Mouse (Mus musculus) intestine, embryonic 14.5 days (tissue): ENCODE measurements around the gene Rnf38. TPM values are rescaled to one million over a fixed set of nuclear protein-coding genes. Genes with fewer than 3 reads are reported as not detected.

ENCODE experiments used
- ATAC-seq: fragments of 200-750 bp; cut with Nextera tagmentation; replicated peaks from 2 replicates; pipeline ENCODE4 v1.8.0; 2017; ENCODE audit warnings: low read depth, moderate number of reproducible peaks, moderate TSS enrichment, moderate library complexity; ENCODE audit not compliant: low FRiP score, low TSS enrichment
- DNase-seq: peaks from one replicate; pipeline ENCODE4 v3.0.0-alpha.2; 2018; ENCODE audit warnings: low spot score
- H3K27ac ChIP-seq: fragments of 300-500 bp; sonication (generic); 2 replicates; pipeline ENCODE4 v1.5.1; 2014; ENCODE audit warnings: low read depth, mild to moderate bottlenecking, control low read depth
- H3K27me3 ChIP-seq: fragments of 300-500 bp; sonication (generic); replicated peaks from 2 replicates; pipeline ENCODE4 v1.6.1; 2014; ENCODE audit warnings: low read length, control low read depth; ENCODE audit not compliant: control insufficient read depth, insufficient read depth
- H3K36me3 ChIP-seq: fragments of 300-500 bp; sonication (generic); 2 replicates; pipeline ENCODE4 v1.6.1; 2014; ENCODE audit warnings: low read length, control low read depth; ENCODE audit not compliant: control insufficient read depth, insufficient read depth
- H3K4me1 ChIP-seq: fragments of 300-500 bp; sonication (generic); replicated peaks from 2 replicates; pipeline ENCODE4 v1.6.1; 2014; ENCODE audit warnings: low read length, control low read depth, mixed read lengths; ENCODE audit not compliant: control insufficient read depth, insufficient read depth
- H3K4me2 ChIP-seq: fragments of 300-500 bp; sonication (generic); 2 replicates; pipeline ENCODE4 v1.6.1; 2014; ENCODE audit warnings: low read length
- H3K4me3 ChIP-seq: fragments of 300-500 bp; sonication (generic); 2 replicates; pipeline ENCODE4 v1.5.1; 2014; ENCODE audit warnings: low read depth, low read length, control low read depth, mixed read lengths
- H3K9ac ChIP-seq: fragments of 300-500 bp; sonication (generic); 2 replicates; pipeline ENCODE4 v1.6.1; 2014; ENCODE audit warnings: mild to moderate bottlenecking, low read length
- H3K9me3 ChIP-seq: fragments of 300-500 bp; sonication (generic); 2 replicates; pipeline ENCODE4 v1.6.1; 2016; ENCODE audit warnings: low read length, control low read depth; ENCODE audit not compliant: control insufficient read depth
- WGBS: fragments of 180-500 bp; shearing (Covaris S2); extraction: QIAGEN DNeasy Blood & Tissue Kit; methylation state at CpG from one replicate; pipeline ENCODE4 v1.1.7; 2014; 5-methylcytosine and 5-hydroxymethylcytosine counted together
- polyA plus RNA-seq: library from polyadenylated mRNA; unstranded; fragments of >200 nt; fragmentation: Nextera tagmentation; extraction: Ambion mirVana; gene quantifications from 2 replicates; pipeline ENCODE4 v1.2.1, GENCODE M21; 2014

The Rnf38 gene
- polyA plus RNA-seq, 1 experiment from 2014 or later, result 26.2 TPM

DNA sequence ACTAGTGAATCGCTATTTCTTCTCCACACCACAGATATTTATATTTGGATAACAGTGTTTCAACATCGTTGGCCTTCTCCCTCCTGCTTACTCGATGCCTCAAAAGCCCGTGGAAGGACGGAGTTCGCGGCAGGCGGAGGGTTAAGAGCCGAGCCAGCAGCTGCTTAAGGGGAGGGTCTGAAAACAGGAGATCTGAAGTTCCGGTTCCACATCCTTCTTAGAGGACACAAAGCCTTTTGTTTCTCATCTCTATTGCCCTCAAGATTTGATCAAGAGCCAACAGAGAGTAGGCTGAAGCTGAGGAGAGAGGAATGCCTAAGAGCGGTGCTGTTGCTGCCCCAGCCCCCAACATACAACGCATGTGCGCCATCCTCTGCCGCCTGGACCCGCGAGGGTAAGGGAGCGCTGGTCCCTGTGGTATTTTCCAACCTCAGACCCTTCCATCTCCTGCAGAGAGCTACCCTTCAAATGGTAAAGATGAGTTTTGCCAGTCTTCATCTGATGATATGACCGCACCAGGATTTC is 127.2 kb downstream of the Rnf38 start:
- 21% methylated on average over 18 of the region's 18 CpGs for WGBS
- Histone ChIP-seq H3K9ac (no peak overlapping the region), H3K27me3 (no peaks in the 10 kb centered on the region), H3K9me3 (no peaks in the 10 kb centered on the region), H3K27ac (peak overlapping the region; percentile 18; the same call in 1 of the 2 replicates), H3K36me3 (no peaks in the 10 kb centered on the region), H3K4me2 (peak overlapping the region; percentile 46), H3K4me1 (peaks cover 18% of the 10 kb centered on the region; the same call in 1 of the 2 replicates), H3K4me3 (peak overlapping the region; percentile 21; the same call in 1 of the 2 replicates)
- ATAC-seq (no peak), DNase-seq (peak; percentile 64)

- no peak for DNase-seq
- H3K4me1 ChIP-seq, result peaks cover 18% of the 10 kb centered on the region; the same call in 1 of the 2 replicates
- H3K9me3 ChIP-seq, result no peaks in the 10 kb centered on the region
- WGBS, result 31% methylated on average over 8 of the region's 8 CpGs
- no peak for ATAC-seq
- H3K27me3 ChIP-seq, result no peaks in the 10 kb centered on the region
- H3K4me2 ChIP-seq, result no peak overlapping the region
- 0 out of 2 replicates have a peak overlapping the region, but pooled peaks have one; percentile 6 for H3K27ac ChIP-seq
- no peaks in the 10 kb centered on the region for H3K36me3 ChIP-seq
- H3K4me3 ChIP-seq, result no peak overlapping the region
- H3K9ac ChIP-seq, result no peak overlapping the region
Measured at GRCm38 (mm10) chr4:44104195-44104917, 129.2 kb downstream of the Rnf38 start.

DNA sequence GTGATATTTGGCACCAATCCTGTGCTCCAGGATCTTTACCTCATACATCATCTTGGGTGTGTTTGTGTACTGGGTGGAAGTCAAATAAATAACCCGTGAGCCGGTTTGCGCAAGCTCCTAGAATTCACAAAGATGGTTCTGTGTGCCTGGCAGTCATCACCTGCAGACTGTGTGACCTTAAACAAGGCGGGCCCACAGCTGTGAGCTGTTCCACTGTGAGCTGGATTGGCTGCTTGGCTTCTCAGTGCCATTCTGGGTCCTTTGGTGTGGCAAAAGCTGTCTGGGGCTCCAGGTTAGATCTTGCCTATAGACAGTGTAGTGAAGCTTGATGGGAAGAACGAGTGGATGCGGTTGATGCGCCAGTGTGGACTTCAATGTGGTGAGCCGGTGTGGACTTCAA is 130.0 kb downstream of the Rnf38 start:
- ATAC-seq (no peak), DNase-seq (no peak)
- H3K4me3 ChIP-seq, result no peak overlapping the region
- 58% methylated on average over 8 of the region's 8 CpGs for WGBS
- no peak overlapping the region for H3K4me2 ChIP-seq
- H3K27ac ChIP-seq, result no peak overlapping the region
- H3K36me3 ChIP-seq, result no peaks in the 10 kb centered on the region
- no peak overlapping the region for H3K9ac ChIP-seq
- H3K4me1 ChIP-seq, result peaks cover 18% of the 10 kb centered on the region; the same call in 1 of the 2 replicates
- no peaks in the 10 kb centered on the region for H3K9me3 ChIP-seq
- H3K27me3 ChIP-seq, result no peaks in the 10 kb centered on the region

GRCm38 (mm10) chr4:44097576-44098335 is 135.8 kb downstream of the Rnf38 start:
- no peak for DNase-seq
- Histone ChIP-seq H3K4me1 (peaks cover 3% of the 10 kb centered on the region; the same call in 1 of the 2 replicates), H3K4me2 (no peak overlapping the region), H3K27me3 (no peaks in the 10 kb centered on the region), H3K9ac (no peak overlapping the region), H3K27ac (no peak overlapping the region), H3K36me3 (no peaks in the 10 kb centered on the region), H3K4me3 (no peak overlapping the region), H3K9me3 (no peaks in the 10 kb centered on the region)
- 24% methylated on average over 11 of the region's 11 CpGs for WGBS
- no peak for ATAC-seq

- Histone ChIP-seq H3K27ac (no peak overlapping the region), H3K9ac (no peak overlapping the region), H3K9me3 (no peaks in the 10 kb centered on the region), H3K4me2 (no peak overlapping the region), H3K27me3 (no peaks in the 10 kb centered on the region), H3K4me1 (peaks cover 3% of the 10 kb centered on the region; the same call in 1 of the 2 replicates), H3K36me3 (no peaks in the 10 kb centered on the region), H3K4me3 (no peak overlapping the region)
- DNase-seq (no peak), ATAC-seq (no peak)
- WGBS, result 80% methylated on average over 4 of the region's 4 CpGs
Measured at GRCm38 (mm10) chr4:44094475-44094874, 139.1 kb downstream of the Rnf38 start.

DNA sequence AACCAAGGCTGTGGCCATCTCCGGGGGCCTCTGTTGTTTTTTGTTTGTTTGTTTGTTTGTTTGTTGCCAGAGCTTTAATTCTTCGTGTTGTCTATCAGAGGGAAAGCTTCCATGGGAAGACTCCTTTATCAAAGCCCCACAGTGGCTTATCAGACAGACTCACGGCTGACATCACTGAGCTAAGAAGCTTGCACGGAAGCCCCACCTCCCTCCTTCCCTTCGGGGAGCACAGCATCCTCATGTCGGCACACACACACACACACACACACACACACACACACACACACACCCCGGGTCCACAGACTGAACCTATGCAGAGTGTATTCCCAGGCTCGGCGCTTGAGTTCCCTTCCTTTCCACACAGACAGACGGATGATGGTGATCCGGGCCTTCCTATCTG is 141.2 kb downstream of the Rnf38 start:
- Histone ChIP-seq H3K4me3 (no peak overlapping the region), H3K9ac (no peak overlapping the region), H3K4me1 (no peaks in the 10 kb centered on the region), H3K9me3 (no peaks in the 10 kb centered on the region), H3K27me3 (no peaks in the 10 kb centered on the region), H3K27ac (no peak overlapping the region), H3K4me2 (no peak overlapping the region), H3K36me3 (no peaks in the 10 kb centered on the region)
- DNase-seq (no peak), ATAC-seq (no peak)
- 78% methylated on average over 11 of the region's 11 CpGs for WGBS

GRCm38 (mm10) chr4:44085566-44085965 is 148.0 kb downstream of the Rnf38 start:
- Histone ChIP-seq H3K27ac (no peak overlapping the region), H3K4me3 (no peak overlapping the region), H3K9ac (no peak overlapping the region), H3K4me1 (no peaks in the 10 kb centered on the region), H3K4me2 (no peak overlapping the region), H3K27me3 (no peaks in the 10 kb centered on the region), H3K36me3 (no peaks in the 10 kb centered on the region), H3K9me3 (no peaks in the 10 kb centered on the region)
- DNase-seq, result no peak
- 94% methylated on average over 3 of the region's 3 CpGs for WGBS
- ATAC-seq, result no peak

GRCm38 (mm10) chr4:44084602-44085325 is 148.8 kb downstream of the Rnf38 start:
- Histone ChIP-seq H3K4me1 (no peaks in the 10 kb centered on the region), H3K27me3 (no peaks in the 10 kb centered on the region), H3K9me3 (no peaks in the 10 kb centered on the region), H3K4me2 (peak overlapping the region; percentile 3; the same call in 1 of the 2 replicates), H3K4me3 (no peak overlapping the region), H3K36me3 (no peaks in the 10 kb centered on the region), H3K9ac (no peak overlapping the region), H3K27ac (no peak overlapping the region)
- no peak for DNase-seq
- ATAC-seq, result no peak
- 80% methylated on average over 13 of the region's 13 CpGs for whole genome bisulfite sequencing
